Mouse (Mus musculus): ENCODE data around the gene AC124108.1. TPM values are rescaled to one million over a fixed set of nuclear protein-coding genes. Genes with fewer than 3 reads are reported as not detected.

The AC124108.1 gene
- total RNA-seq (2012; rRNA removed), result 5.0 and 6.5 TPM in 2 replicates

GRCm38 (mm10) chr1:132191093-132191785, at the start of gene AC124108.1, which contains the start of gene Lemd1:
TSS of gene AC124108.1 (plus strand) at chr1:132191457.
TSS of gene Lemd1 (plus strand) at chr1:132191431.
- DNase-seq (ENCODE audit: low read depth, low spot score), result no peak
- Histone ChIP-seq H3K36me3 (ENCODE audit: control insufficient read depth, insufficient read depth, low read length, poor library complexity, severe bottlenecking) (no peaks in the 10 kb centered on the region), H3K27ac (ENCODE audit: insufficient read depth, low read depth, low read length, poor library complexity, severe bottlenecking) (peak within 1 kb of the TSS; percentile 35; the same call in 1 of the 2 replicates), H3K4me3 (ENCODE audit: insufficient read depth in 1 of 2, low read depth in 1 of 2, low read length in 2 of 2, poor library complexity in 1 of 2, severe bottlenecking in 1 of 2) (peak within 1 kb of the TSS; percentile 63 to 95), H3K4me1 (ENCODE audit: control insufficient read depth in 2 of 2, insufficient read depth in 2 of 2, low read length in 2 of 2, poor library complexity in 1 of 2) (peaks cover 18 to 26% of the 10 kb centered on the region in 2 experiments), H3K9me3 (ENCODE audit: control insufficient read depth, insufficient read depth, low read depth, low read length) (no peaks in the 10 kb centered on the region), H3K9ac (ENCODE audit: insufficient read depth, low read depth, low read length, poor library complexity, severe bottlenecking) (peak within 1 kb of the TSS; percentile 89)
- in situ Hi-C loops (cut with MboI; ENCODE audit: low sequenced_read_pairs in 2 of 2, unreplicated experiment in 2 of 2), result no loop called here
- TF ChIP-seq ZNF384 (IDR thresholded peaks at IDR 0.05; ENCODE audit: low read depth, low read length), result no peak
- TF ChIP-seq CHD2 (IDR thresholded peaks at IDR 0.05; ENCODE audit: low read depth, low read length), result no peak
- TF ChIP-seq HCFC1 (IDR thresholded peaks at IDR 0.05; ENCODE audit: borderline replicate concordance, insufficient read depth, low read length), result no peak
- no peak for TF ChIP-seq ZC3H11A (IDR thresholded peaks at IDR 0.05; ENCODE audit: borderline replicate concordance, low read depth, low read length)
- no peak for TF ChIP-seq MAFK (IDR thresholded peaks at IDR 0.05; ENCODE audit: insufficient read depth, low read depth, low read length)

GRCm38 (mm10) chr1:132141753-132142152, 49.5 kb upstream of the AC124108.1 start:
- no peak for DNase-seq (ENCODE audit: low read depth, low spot score)
- no peak overlapping the region for H3K27ac ChIP-seq (ENCODE audit: insufficient read depth, low read depth, low read length, poor library complexity, severe bottlenecking)
- TF ChIP-seq ZC3H11A (IDR thresholded peaks at IDR 0.05; ENCODE audit: borderline replicate concordance, low read depth, low read length), result no peak
- TF ChIP-seq CHD2 (IDR thresholded peaks at IDR 0.05; ENCODE audit: low read depth, low read length), result no peak
- TF ChIP-seq MAFK (IDR thresholded peaks at IDR 0.05; ENCODE audit: insufficient read depth, low read depth, low read length), result no peak
- TF ChIP-seq ZNF384 (IDR thresholded peaks at IDR 0.05; ENCODE audit: low read depth, low read length), result no peak
- no peak for TF ChIP-seq HCFC1 (IDR thresholded peaks at IDR 0.05; ENCODE audit: borderline replicate concordance, insufficient read depth, low read length)
- H3K9ac ChIP-seq (ENCODE audit: insufficient read depth, low read depth, low read length, poor library complexity, severe bottlenecking), result no peak overlapping the region
- in situ Hi-C loops (cut with MboI; ENCODE audit: low sequenced_read_pairs in 2 of 2, unreplicated experiment in 2 of 2), result no loop called here
- no peaks in the 10 kb centered on the region for H3K9me3 ChIP-seq (ENCODE audit: control insufficient read depth, insufficient read depth, low read depth, low read length)
- no peak overlapping the region for H3K4me3 ChIP-seq (ENCODE audit: insufficient read depth in 1 of 2, low read depth in 1 of 2, low read length in 2 of 2, poor library complexity in 1 of 2, severe bottlenecking in 1 of 2)
- peaks cover 0 to 9% of the 10 kb centered on the region in 2 experiments; a peak in 3 of 4 replicates for H3K4me1 ChIP-seq (ENCODE audit: control insufficient read depth in 2 of 2, insufficient read depth in 2 of 2, low read length in 2 of 2, poor library complexity in 1 of 2)
- H3K36me3 ChIP-seq (ENCODE audit: control insufficient read depth, insufficient read depth, low read length, poor library complexity, severe bottlenecking), result no peaks in the 10 kb centered on the region

- H3K9ac ChIP-seq (ENCODE audit: insufficient read depth, low read depth, low read length, poor library complexity, severe bottlenecking), result no peak overlapping the region
- TF ChIP-seq HCFC1 (IDR thresholded peaks at IDR 0.05; ENCODE audit: borderline replicate concordance, insufficient read depth, low read length), result no peak
- no peak for TF ChIP-seq MAFK (IDR thresholded peaks at IDR 0.05; ENCODE audit: insufficient read depth, low read depth, low read length)
- TF ChIP-seq ZC3H11A (IDR thresholded peaks at IDR 0.05; ENCODE audit: borderline replicate concordance, low read depth, low read length), result no peak
- no peaks in the 10 kb centered on the region for H3K36me3 ChIP-seq (ENCODE audit: control insufficient read depth, insufficient read depth, low read length, poor library complexity, severe bottlenecking)
- peaks cover 0 to 8% of the 10 kb centered on the region in 2 experiments; a peak in 3 of 4 replicates for H3K4me1 ChIP-seq (ENCODE audit: control insufficient read depth in 2 of 2, insufficient read depth in 2 of 2, low read length in 2 of 2, poor library complexity in 1 of 2)
- no peak overlapping the region for H3K27ac ChIP-seq (ENCODE audit: insufficient read depth, low read depth, low read length, poor library complexity, severe bottlenecking)
- no peak overlapping the region for H3K4me3 ChIP-seq (ENCODE audit: insufficient read depth in 1 of 2, low read depth in 1 of 2, low read length in 2 of 2, poor library complexity in 1 of 2, severe bottlenecking in 1 of 2)
- H3K9me3 ChIP-seq (ENCODE audit: control insufficient read depth, insufficient read depth, low read depth, low read length), result no peaks in the 10 kb centered on the region
- DNase-seq (ENCODE audit: low read depth, low spot score), result no peak
- in situ Hi-C loops (cut with MboI; ENCODE audit: low sequenced_read_pairs in 2 of 2, unreplicated experiment in 2 of 2), result no loop called here
Measured at GRCm38 (mm10) chr1:132143079-132143478, 48.2 kb upstream of the AC124108.1 start.

GRCm38 (mm10) chr1:132143730-132144129, 47.5 kb upstream of the AC124108.1 start:
- Histone ChIP-seq H3K27ac (ENCODE audit: insufficient read depth, low read depth, low read length, poor library complexity, severe bottlenecking) (no peak overlapping the region), H3K4me3 (ENCODE audit: insufficient read depth in 1 of 2, low read depth in 1 of 2, low read length in 2 of 2, poor library complexity in 1 of 2, severe bottlenecking in 1 of 2) (no peak overlapping the region), H3K9ac (ENCODE audit: insufficient read depth, low read depth, low read length, poor library complexity, severe bottlenecking) (no peak overlapping the region), H3K9me3 (ENCODE audit: control insufficient read depth, insufficient read depth, low read depth, low read length) (no peaks in the 10 kb centered on the region), H3K4me1 (ENCODE audit: control insufficient read depth in 2 of 2, insufficient read depth in 2 of 2, low read length in 2 of 2, poor library complexity in 1 of 2) (peaks cover 0 to 4% of the 10 kb centered on the region in 2 experiments; a peak in 3 of 4 replicates), H3K36me3 (ENCODE audit: control insufficient read depth, insufficient read depth, low read length, poor library complexity, severe bottlenecking) (no peaks in the 10 kb centered on the region)
- in situ Hi-C loops (cut with MboI; ENCODE audit: low sequenced_read_pairs in 2 of 2, unreplicated experiment in 2 of 2), result no loop called here
- no peak for TF ChIP-seq MAFK (IDR thresholded peaks at IDR 0.05; ENCODE audit: insufficient read depth, low read depth, low read length)
- no peak for TF ChIP-seq ZC3H11A (IDR thresholded peaks at IDR 0.05; ENCODE audit: borderline replicate concordance, low read depth, low read length)
- no peak for TF ChIP-seq ZNF384 (IDR thresholded peaks at IDR 0.05; ENCODE audit: low read depth, low read length)
- TF ChIP-seq CHD2 (IDR thresholded peaks at IDR 0.05; ENCODE audit: low read depth, low read length), result no peak
- TF ChIP-seq HCFC1 (IDR thresholded peaks at IDR 0.05; ENCODE audit: borderline replicate concordance, insufficient read depth, low read length), result no peak
- DNase-seq (ENCODE audit: low read depth, low spot score), result no peak
